Mouse (Mus musculus): ENCODE data around the gene Gm43064. TPM values are rescaled to one million over a fixed set of nuclear protein-coding genes. Genes with fewer than 3 reads are reported as not detected.

The Gm43064 gene
- polyA plus RNA-seq (2015; fragmentation: Nextera tagmentation; extraction: Ambion mirVana) = 0.21 and 0.24 TPM in 2 replicates

DNA sequence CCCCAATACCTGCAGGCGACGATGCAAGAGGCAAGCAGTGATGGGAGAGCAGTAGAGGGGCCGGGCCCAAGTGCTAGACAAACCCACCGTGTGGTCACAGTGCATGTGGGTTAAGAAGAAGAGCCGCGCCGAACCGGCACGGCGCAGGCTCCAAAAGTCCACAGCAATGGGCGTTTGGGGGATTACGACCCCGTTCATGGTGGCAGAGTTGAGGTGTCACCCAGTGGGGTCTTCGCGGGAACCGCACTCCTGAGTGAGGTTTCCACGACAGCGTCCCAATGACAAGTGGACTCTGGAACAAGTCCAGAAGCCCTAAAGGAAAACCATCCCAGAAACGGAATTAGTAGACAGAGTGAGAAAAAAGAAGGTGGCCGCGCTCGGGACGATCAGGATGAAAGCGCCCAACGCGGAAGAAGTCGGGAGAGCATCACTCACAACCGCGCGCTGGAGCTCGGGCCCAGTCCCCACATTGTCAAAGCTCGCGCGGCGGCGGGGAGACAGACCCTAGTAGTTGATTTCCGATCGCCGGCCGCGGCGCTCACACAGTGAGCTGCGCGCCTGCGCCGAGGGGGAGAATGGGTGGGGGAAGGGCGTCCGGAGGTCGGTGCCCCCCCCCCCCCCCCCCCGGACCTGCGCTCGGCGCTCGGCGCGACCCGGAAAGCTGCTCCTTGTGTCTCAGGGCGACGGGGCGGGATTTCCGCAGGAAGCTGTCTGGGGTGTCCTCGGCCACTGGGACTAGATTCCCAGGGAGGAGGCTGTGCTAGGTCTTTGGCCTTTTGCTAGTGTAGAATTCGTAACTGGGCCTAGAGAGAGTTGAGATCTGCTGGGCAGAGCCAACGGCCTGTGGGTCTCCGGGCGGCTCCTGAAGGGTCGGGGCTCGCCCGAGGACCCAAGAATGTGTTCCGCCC lies at the start of gene Gm43064, which contains the start of the genes Dclre1b and Ap4b1:
TSS of gene Gm43064 (plus strand) at position 683 of the 908 bp plus-strand sequence.
TSS of gene Dclre1b (minus strand) at position 554 of the 908 bp plus-strand sequence.
TSS of gene Ap4b1 (plus strand) at position 630 of the 908 bp plus-strand sequence.
- no peaks in the 10 kb centered on the region for H3K27me3 ChIP-seq (replicated peaks)
- H3K9ac ChIP-seq = peak within 1 kb of the TSS; percentile 95
- WGBS = under 1% methylated on average over 51 of the region's 70 CpGs
- peaks cover 17% of the 10 kb centered on the region for H3K4me1 ChIP-seq
- peak within 1 kb of the TSS; percentile 97 for H3K27ac ChIP-seq (replicated peaks)
- peaks cover 46% of the 10 kb centered on the region for H3K36me3 ChIP-seq
- H3K9me3 ChIP-seq = no peaks in the 10 kb centered on the region
- peak within 1 kb of the TSS; percentile 67 for H3K4me3 ChIP-seq
- peak; percentile 83 for ATAC-seq (ENCODE audit: extremely low read depth, insufficient number of reproducible peaks, low FRiP score, low TSS enrichment)
- peak within 1 kb of the TSS; percentile 78 for H3K4me2 ChIP-seq

- H3K36me3 ChIP-seq = peaks cover 64% of the 10 kb centered on the region
- H3K27me3 ChIP-seq (replicated peaks) = no peaks in the 10 kb centered on the region
- peaks cover 20% of the 10 kb centered on the region for H3K4me1 ChIP-seq
- H3K9ac ChIP-seq = no peak overlapping the region
- ATAC-seq (ENCODE audit: extremely low read depth, insufficient number of reproducible peaks, low FRiP score, low TSS enrichment) = no peak
- no peaks in the 10 kb centered on the region for H3K9me3 ChIP-seq
- no peak overlapping the region for H3K4me3 ChIP-seq
- no peak overlapping the region for H3K4me2 ChIP-seq
- WGBS = 82% methylated on average over 3 of the region's 3 CpGs
- H3K27ac ChIP-seq (replicated peaks) = no peak overlapping the region
Measured at GRCm38 (mm10) chr3:103766789-103767188, 42.6 kb upstream of the Gm43064 start.

- H3K27ac ChIP-seq (replicated peaks) = peak overlapping the region; percentile 95
- no peaks in the 10 kb centered on the region for H3K27me3 ChIP-seq (replicated peaks)
- peak overlapping the region; percentile 32 for H3K4me3 ChIP-seq
- H3K4me1 ChIP-seq = peaks cover 46% of the 10 kb centered on the region
- 30% methylated on average over 9 of the region's 9 CpGs for WGBS
- H3K36me3 ChIP-seq = peaks cover 42% of the 10 kb centered on the region
- H3K9ac ChIP-seq = peak overlapping the region; percentile 71
- peak overlapping the region; percentile 60 for H3K4me2 ChIP-seq
- no peaks in the 10 kb centered on the region for H3K9me3 ChIP-seq
- ATAC-seq (ENCODE audit: extremely low read depth, insufficient number of reproducible peaks, low FRiP score, low TSS enrichment) = no peak
Measured at GRCm38 (mm10) chr3:103771531-103772130, 37.7 kb upstream of the Gm43064 start.

GRCm38 (mm10) chr3:103772846-103773245 lies 36.5 kb upstream of the Gm43064 start:
- peak overlapping the region; percentile 41; the same call in 1 of the 2 replicates for H3K9ac ChIP-seq

GRCm38 (mm10) chr3:103773508-103773907 lies 35.9 kb upstream of the Gm43064 start:
- WGBS = 76% methylated on average over 3 of the region's 3 CpGs
- H3K9me3 ChIP-seq = no peaks in the 10 kb centered on the region
- H3K27ac ChIP-seq (replicated peaks) = peak overlapping the region; percentile 95
- no peaks in the 10 kb centered on the region for H3K27me3 ChIP-seq (replicated peaks)
- H3K4me3 ChIP-seq = no peak overlapping the region
- no peak overlapping the region for H3K4me2 ChIP-seq
- H3K4me1 ChIP-seq = peaks cover 43% of the 10 kb centered on the region
- H3K36me3 ChIP-seq = peaks cover 46% of the 10 kb centered on the region
- H3K9ac ChIP-seq = peak overlapping the region; percentile 41
- ATAC-seq (ENCODE audit: extremely low read depth, insufficient number of reproducible peaks, low FRiP score, low TSS enrichment) = no peak

More at GRCm38 (mm10) chr3:103772846-103773245, 36.5 kb upstream of the Gm43064 start:
- H3K4me3 ChIP-seq = no peak overlapping the region
- H3K4me1 ChIP-seq = peaks cover 46% of the 10 kb centered on the region
- ATAC-seq (ENCODE audit: extremely low read depth, insufficient number of reproducible peaks, low FRiP score, low TSS enrichment) = no peak
- 62% methylated on average over 4 of the region's 4 CpGs for WGBS
- no peaks in the 10 kb centered on the region for H3K27me3 ChIP-seq (replicated peaks)
- H3K4me2 ChIP-seq = 0 out of 2 replicates have a peak overlapping the region, but pooled peaks have one; percentile 0
- H3K36me3 ChIP-seq = peaks cover 49% of the 10 kb centered on the region
- H3K9me3 ChIP-seq = no peaks in the 10 kb centered on the region
- H3K27ac ChIP-seq (replicated peaks) = peak overlapping the region; percentile 95

- Histone ChIP-seq H3K27ac (replicated peaks) (no peak overlapping the region), H3K9ac (no peak overlapping the region)
Measured at GRCm38 (mm10) chr3:103774009-103774408, 35.4 kb upstream of the Gm43064 start.

DNA sequence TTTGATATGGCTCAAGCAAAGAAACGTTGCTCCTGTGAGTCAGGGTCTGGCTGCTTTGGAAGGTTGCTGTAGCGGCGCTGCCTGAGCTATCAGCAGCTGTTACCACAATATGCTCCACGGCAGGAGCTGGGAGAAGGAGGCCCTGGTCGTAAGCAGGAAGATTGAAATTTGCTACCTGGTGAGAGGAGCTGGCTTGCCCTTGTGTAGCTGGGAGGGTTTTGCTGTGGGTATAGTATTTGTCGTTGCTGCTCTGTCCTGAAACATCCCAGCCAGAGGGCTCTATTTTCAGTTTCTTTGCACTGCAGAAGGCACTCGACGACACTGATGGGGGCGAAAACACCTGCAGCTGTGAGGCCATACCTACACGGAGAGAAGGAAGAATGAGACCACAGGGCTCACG lies 31.4 kb upstream of the Gm43064 start:
- H3K9ac ChIP-seq = no peak overlapping the region
- no peak for ATAC-seq (ENCODE audit: extremely low read depth, insufficient number of reproducible peaks, low FRiP score, low TSS enrichment)
- H3K36me3 ChIP-seq = peaks cover 28% of the 10 kb centered on the region
- H3K27me3 ChIP-seq (replicated peaks) = no peaks in the 10 kb centered on the region
- H3K4me2 ChIP-seq = no peak overlapping the region
- H3K4me3 ChIP-seq = no peak overlapping the region
- H3K4me1 ChIP-seq = peaks cover 41% of the 10 kb centered on the region
- no peak overlapping the region for H3K27ac ChIP-seq (replicated peaks)
- 80% methylated on average over 11 of the region's 11 CpGs for WGBS
- H3K9me3 ChIP-seq = no peaks in the 10 kb centered on the region

More at GRCm38 (mm10) chr3:103774009-103774408, 35.4 kb upstream of the Gm43064 start:
- Histone ChIP-seq H3K4me1 (peaks cover 45% of the 10 kb centered on the region), H3K27me3 (replicated peaks) (no peaks in the 10 kb centered on the region), H3K9me3 (no peaks in the 10 kb centered on the region), H3K36me3 (peaks cover 42% of the 10 kb centered on the region), H3K4me2 (no peak overlapping the region), H3K4me3 (no peak overlapping the region)
- ATAC-seq (ENCODE audit: extremely low read depth, insufficient number of reproducible peaks, low FRiP score, low TSS enrichment) = no peak
- 82% methylated on average over 15 of the region's 15 CpGs for WGBS

DNA sequence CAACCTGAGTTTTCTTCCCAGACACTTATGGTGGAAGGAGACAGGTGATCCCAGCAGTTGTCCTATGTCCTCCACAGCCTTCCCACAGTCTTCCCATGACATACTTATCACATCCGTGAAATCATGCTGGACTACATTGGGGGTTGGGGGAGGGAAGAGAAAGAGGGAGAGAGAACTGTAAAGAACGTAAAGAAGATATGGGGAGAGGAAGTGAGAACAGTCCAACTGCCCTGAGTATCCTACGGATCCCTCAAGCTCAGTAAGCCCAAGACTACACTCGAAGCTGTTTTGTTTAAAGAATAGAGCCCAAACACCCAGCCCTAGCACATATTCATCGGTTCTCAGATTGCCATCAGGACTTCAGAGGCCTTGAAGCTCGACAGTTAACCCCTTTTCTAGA lies 30.7 kb upstream of the Gm43064 start:
- H3K4me1 ChIP-seq = peaks cover 39% of the 10 kb centered on the region
- H3K9ac ChIP-seq = no peak overlapping the region
- H3K9me3 ChIP-seq = no peaks in the 10 kb centered on the region
- H3K27ac ChIP-seq (replicated peaks) = no peak overlapping the region
- no peaks in the 10 kb centered on the region for H3K27me3 ChIP-seq (replicated peaks)
- H3K4me2 ChIP-seq = no peak overlapping the region
- WGBS = 77% methylated on average over 6 of the region's 6 CpGs
- no peak for ATAC-seq (ENCODE audit: extremely low read depth, insufficient number of reproducible peaks, low FRiP score, low TSS enrichment)
- H3K36me3 ChIP-seq = peaks cover 28% of the 10 kb centered on the region
- H3K4me3 ChIP-seq = no peak overlapping the region

DNA sequence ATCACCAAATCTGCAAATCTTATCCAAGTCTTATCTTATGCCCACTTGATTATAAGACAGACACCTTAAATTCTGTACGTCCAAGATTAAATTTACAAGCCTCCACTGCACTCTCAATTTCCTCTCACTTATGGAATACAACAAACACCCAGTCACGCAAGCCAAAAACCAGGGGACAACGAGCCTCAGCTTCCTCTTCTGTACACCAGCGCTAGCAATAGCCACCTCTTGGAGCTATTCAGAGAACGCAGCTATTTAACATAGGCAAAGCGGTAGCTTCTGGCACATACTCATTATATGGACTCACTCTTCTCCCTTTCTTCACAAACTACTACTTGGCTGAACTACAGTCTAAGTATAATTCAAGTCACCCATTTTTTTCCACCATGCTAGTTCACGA lies 30.2 kb upstream of the Gm43064 start:
- peaks cover 25% of the 10 kb centered on the region for H3K36me3 ChIP-seq
- H3K27me3 ChIP-seq (replicated peaks) = no peaks in the 10 kb centered on the region
- ATAC-seq (ENCODE audit: extremely low read depth, insufficient number of reproducible peaks, low FRiP score, low TSS enrichment) = no peak
- no peak overlapping the region for H3K9ac ChIP-seq
- H3K4me2 ChIP-seq = no peak overlapping the region
- no peak overlapping the region for H3K4me3 ChIP-seq
- 81% methylated on average over 7 of the region's 7 CpGs for WGBS
- H3K9me3 ChIP-seq = no peaks in the 10 kb centered on the region
- H3K27ac ChIP-seq (replicated peaks) = no peak overlapping the region
- H3K4me1 ChIP-seq = peaks cover 41% of the 10 kb centered on the region

- H3K4me3 ChIP-seq = no peak overlapping the region
- H3K27ac ChIP-seq (replicated peaks) = no peak overlapping the region
- no peaks in the 10 kb centered on the region for H3K27me3 ChIP-seq (replicated peaks)
- H3K9ac ChIP-seq = no peak overlapping the region
- no peak overlapping the region for H3K4me2 ChIP-seq
- H3K4me1 ChIP-seq = peaks cover 48% of the 10 kb centered on the region
- WGBS = 81% methylated on average over 3 of the region's 3 CpGs
- H3K9me3 ChIP-seq = no peaks in the 10 kb centered on the region
- no peak for ATAC-seq (ENCODE audit: extremely low read depth, insufficient number of reproducible peaks, low FRiP score, low TSS enrichment)
- H3K36me3 ChIP-seq = peaks cover 25% of the 10 kb centered on the region
Measured at GRCm38 (mm10) chr3:103780271-103780670, 29.1 kb upstream of the Gm43064 start.

GRCm38 (mm10) chr3:103780777-103781176 lies 28.6 kb upstream of the Gm43064 start:
- Histone ChIP-seq H3K4me1 (peaks cover 48% of the 10 kb centered on the region), H3K27me3 (replicated peaks) (no peaks in the 10 kb centered on the region), H3K9ac (no peak overlapping the region), H3K4me2 (no peak overlapping the region), H3K9me3 (no peaks in the 10 kb centered on the region), H3K27ac (replicated peaks) (no peak overlapping the region), H3K36me3 (peaks cover 21% of the 10 kb centered on the region), H3K4me3 (no peak overlapping the region)
- ATAC-seq (ENCODE audit: extremely low read depth, insufficient number of reproducible peaks, low FRiP score, low TSS enrichment) = no peak
- WGBS = 75% methylated on average over 5 of the region's 5 CpGs
